Mouse (Mus musculus): ENCODE data around the gene Pebp1. TPM values are rescaled to one million over a fixed set of nuclear protein-coding genes. Genes with fewer than 3 reads are reported as not detected.

Gene Pebp1
- total and polyA plus RNA-seq, 3 experiments = 558 to 568 TPM; not detected in 1

GRCm38 (mm10) chr5:117285266-117285665, 2.2 kb downstream of the Pebp1 start:
- H3K9me3 ChIP-seq (replicated peaks; ENCODE audit: insufficient read depth, low read length) = no peaks in the 10 kb centered on the region
- no peak for DNase-seq (ENCODE audit: low read depth, low spot score)
- H3K9ac ChIP-seq (ENCODE audit: control insufficient read depth, low read depth, low read length, poor library complexity, severe bottlenecking) = peak overlapping the region; percentile 7; the same call in 1 of the 2 replicates
- no peaks in the 10 kb centered on the region for H3K27me3 ChIP-seq (ENCODE audit: control insufficient read depth in 1 of 2, insufficient read depth in 2 of 2, low read length in 2 of 2)
- no peak for TF ChIP-seq EP300 (IDR thresholded peaks at IDR 0.05; ENCODE audit: low read depth in 1 of 2, low read length in 2 of 2)
- TF ChIP-seq NRF1 (IDR thresholded peaks at IDR 0.05; ENCODE audit: insufficient read depth, low read depth, low read length, poor library complexity, severe bottlenecking) = no peak
- TF ChIP-seq USF1 (IDR thresholded peaks at IDR 0.05; ENCODE audit: low read depth, low read length) = no peak
- TF ChIP-seq MYB (IDR thresholded peaks at IDR 0.05; ENCODE audit: low read depth, low read length) = no peak
- no peak for TF ChIP-seq MEF2A (IDR thresholded peaks at IDR 0.05; ENCODE audit: extremely low read depth, insufficient replicate concordance, low read depth, low read length, poor library complexity, severe bottlenecking)
- no peak for TF ChIP-seq POLR2AphosphoS5 (IDR thresholded peaks at IDR 0.05; ENCODE audit: borderline replicate concordance, low read depth, low read length)
- TF ChIP-seq CHD1 (IDR thresholded peaks at IDR 0.05; ENCODE audit: low read depth, low read length) = no peak
- no peak for TF ChIP-seq MXI1 (IDR thresholded peaks at IDR 0.05; ENCODE audit: low read depth, low read length)
- no peak for TF ChIP-seq RCOR1 (IDR thresholded peaks at IDR 0.05; ENCODE audit: low read depth, low read length)
- no peak for TF ChIP-seq CTCF (IDR thresholded peaks at IDR 0.05 in 2 of 3, conservative IDR thresholded peaks at IDR 0.05 in 1 of 3; ENCODE audit: control insufficient read depth in 1 of 3, insufficient read depth in 1 of 3, low read depth in 2 of 3, low read length in 3 of 3, poor library complexity in 1 of 3, severe bottlenecking in 1 of 3)
- no peak for TF ChIP-seq KAT2A (conservative IDR thresholded peaks at IDR 0.05; ENCODE audit: low read depth, low read length)
- no peak for TF ChIP-seq MYC (IDR thresholded peaks at IDR 0.05; ENCODE audit: low read depth, low read length)
- TF ChIP-seq ZC3H11A (IDR thresholded peaks at IDR 0.05; ENCODE audit: low read depth, low read length) = no peak
- no peak for TF ChIP-seq RAD21 (IDR thresholded peaks at IDR 0.05; ENCODE audit: low read depth, low read length)
- no peak for TF ChIP-seq MAFK (IDR thresholded peaks at IDR 0.05; ENCODE audit: borderline replicate concordance, low read depth, low read length)
- TF ChIP-seq MAX (IDR thresholded peaks at IDR 0.05; ENCODE audit: low read length) = no peak
- TF ChIP-seq USF2 (IDR thresholded peaks at IDR 0.05; ENCODE audit: borderline replicate concordance in 1 of 2, insufficient read depth in 1 of 2, low read depth in 1 of 2, low read length in 2 of 2) = no peak
- no peak for TF ChIP-seq UBTF (IDR thresholded peaks at IDR 0.05; ENCODE audit: borderline replicate concordance, insufficient read depth, low read depth, low read length)
- no peak for TF ChIP-seq TCF12 (IDR thresholded peaks at IDR 0.05; ENCODE audit: low read depth, low read length)
- TF ChIP-seq ZMIZ1 (IDR thresholded peaks at IDR 0.05; ENCODE audit: low read depth, low read length) = no peak
- peaks cover 17 to 39% of the 10 kb centered on the region in 2 experiments for H3K4me1 ChIP-seq (ENCODE audit: control insufficient read depth in 1 of 2, insufficient read depth in 2 of 2, low read length in 2 of 2)
- H3K36me3 ChIP-seq (ENCODE audit: control insufficient read depth in 1 of 2, insufficient read depth in 2 of 2, low read length in 2 of 2) = peaks cover 5 to 41% of the 10 kb centered on the region in 2 experiments
- H3K4me3 ChIP-seq (ENCODE audit: control insufficient read depth in 1 of 2, insufficient read depth in 1 of 2, low read depth in 2 of 2, low read length in 2 of 2) = no peak overlapping the region
- no peak overlapping the region for H3K27ac ChIP-seq (ENCODE audit: control insufficient read depth, low read depth, low read length)
- peaks cover 28% of the 10 kb centered on the region for H3K79me2 ChIP-seq (ENCODE audit: control insufficient read depth, insufficient read depth, low read length, poor library complexity)
